Mouse (Mus musculus) adrenal gland, adult (tissue): ENCODE measurements at regions not wholly inside any gene's neighbourhood (a gene's known extent, or its start where the extent isn't known, plus 50 kb on each side); places are given as distances from the start of the nearest gene placed in this dataset.

Experiments used
- DNase-seq, 2 experiments: peaks; one replicate each; pipeline ENCODE4 v3.0.0; 2022 to 2023; ENCODE audit warnings: low spot score in 1 of 2; ENCODE audit not compliant: inconsistent age in 2 of 2

- DNase-seq = no peak
These were observed 57.0 kb downstream of the Mbl2 start for GRCm38 (mm10) chr19:30289721-30290120.

GRCm38 (mm10) chr19:30295263-30295704, 62.5 kb downstream of the Mbl2 start:
- peak; percentile 7 to 37 for DNase-seq

- DNase-seq = no peak
These were observed 63.3 kb downstream of the Mbl2 start for GRCm38 (mm10) chr19:30296024-30296423.

- no peak for DNase-seq
These were observed 66.8 kb downstream of the Mbl2 start for GRCm38 (mm10) chr19:30299536-30299935.

- no peak for DNase-seq
These were observed 69.5 kb downstream of the Mbl2 start for GRCm38 (mm10) chr19:30302281-30302680.

GRCm38 (mm10) chr19:30306379-30306778, 73.6 kb downstream of the Mbl2 start:
- no peak for DNase-seq

GRCm38 (mm10) chr19:30306919-30307318, 74.2 kb downstream of the Mbl2 start:
- DNase-seq = no peak

- DNase-seq = no peak
These were observed 84.6 kb downstream of the Mbl2 start for GRCm38 (mm10) chr19:30317314-30317713.

- no peak for DNase-seq
These were observed 95.0 kb downstream of the Mbl2 start for GRCm38 (mm10) chr19:30327693-30328092.

- DNase-seq = no peak
These were observed 96.1 kb downstream of the Mbl2 start for GRCm38 (mm10) chr19:30328886-30329285.

- no peak for DNase-seq
These were observed 98.0 kb downstream of the Mbl2 start for GRCm38 (mm10) chr19:30330792-30331191.

- no peak for DNase-seq
These were observed 99.1 kb downstream of the Mbl2 start for GRCm38 (mm10) chr19:30331850-30332249.

- no peak for DNase-seq
These were observed 111.7 kb downstream of the Mbl2 start for GRCm38 (mm10) chr19:30344401-30344800.

GRCm38 (mm10) chr19:30348924-30349323, 116.2 kb downstream of the Mbl2 start:
- no peak for DNase-seq

- DNase-seq = no peak
These were observed 122.2 kb downstream of the Mbl2 start for GRCm38 (mm10) chr19:30354981-30355380.

- DNase-seq = no peak
These were observed 126.2 kb downstream of the Mbl2 start for GRCm38 (mm10) chr19:30358961-30359360.

GRCm38 (mm10) chr19:30371901-30372300, 139.2 kb downstream of the Mbl2 start:
- no peak for DNase-seq

- no peak for DNase-seq
These were observed 147.0 kb downstream of the Mbl2 start for GRCm38 (mm10) chr19:30379767-30380166.

GRCm38 (mm10) chr19:30380515-30381206, 147.9 kb downstream of the Mbl2 start:
- no peak for DNase-seq

- no peak for DNase-seq
These were observed 155.7 kb downstream of the Dkk1 start for GRCm38 (mm10) chr19:30393791-30394190.

GRCm38 (mm10) chr19:30406943-30407342, 142.5 kb downstream of the Dkk1 start:
- no peak for DNase-seq

GRCm38 (mm10) chr19:30419556-30420280, 129.7 kb downstream of the Dkk1 start:
- DNase-seq = no peak
